Mouse (Mus musculus) MEL (cell line): ENCODE data around the gene Sult5a1. TPM values are rescaled to one million over a fixed set of nuclear protein-coding genes. Genes with fewer than 3 reads are reported as not detected.

ENCODE experiments used
- DNase-seq: peaks from one replicate; pipeline ENCODE4 v3.0.0; 2011; ENCODE audit warnings: low read depth, low spot score
- H3K27ac ChIP-seq: 2 replicates; pipeline ENCODE4 v1.5.1; 2012; ENCODE audit warnings: low read depth, mild to moderate bottlenecking, control low read depth, low read length, moderate library complexity; ENCODE audit not compliant: control insufficient read depth
- H3K27me3 ChIP-seq, 2 experiments: fragments of 150-350 bp in 1 of 2; sonication (generic) in 1 of 2; 2 replicates each; pipeline ENCODE4 v1.6.1; 2012; ENCODE audit warnings: low read length in 2 of 2, mild to moderate bottlenecking in 2 of 2, improper control_type of control experiment in 1 of 2, moderate library complexity in 1 of 2; ENCODE audit not compliant: insufficient read depth in 2 of 2, control insufficient read depth in 1 of 2
- H3K36me3 ChIP-seq, 2 experiments: 2 replicates each; pipeline ENCODE4 v1.6.1; 2012 to 2014; ENCODE audit warnings: low read length in 2 of 2, improper control_type of control experiment in 1 of 2, inconsistent platforms in 1 of 2, mild to moderate bottlenecking in 1 of 2; ENCODE audit not compliant: insufficient read depth in 2 of 2, control insufficient read depth in 1 of 2
- H3K4me1 ChIP-seq, 2 experiments: fragments of 150-350 bp in 1 of 2; sonication (generic) in 1 of 2; 2 replicates each; pipeline ENCODE4 v1.6.1; 2012; ENCODE audit warnings: low read length in 2 of 2, improper control_type of control experiment in 1 of 2, mild to moderate bottlenecking in 1 of 2; ENCODE audit not compliant: insufficient read depth in 2 of 2, control insufficient read depth in 1 of 2
- H3K4me3 ChIP-seq, 2 experiments: fragments of 150-350 bp in 1 of 2; sonication (generic) in 1 of 2; 2 replicates each; pipeline ENCODE4 v1.5.1; 2012; ENCODE audit warnings: low read depth in 2 of 2, low read length in 2 of 2, mild to moderate bottlenecking in 2 of 2, moderate library complexity in 2 of 2, control low read depth in 1 of 2, improper control_type of control experiment in 1 of 2; ENCODE audit not compliant: control insufficient read depth in 1 of 2, insufficient read depth in 1 of 2
- H3K79me2 ChIP-seq: 2 replicates; pipeline ENCODE4 v1.6.1; 2012; ENCODE audit warnings: mild to moderate bottlenecking, low read length, moderate library complexity; ENCODE audit not compliant: control insufficient read depth, poor library complexity, insufficient read depth
- H3K9ac ChIP-seq: 2 replicates; pipeline ENCODE4 v1.6.1; 2012; ENCODE audit warnings: low read depth, mild to moderate bottlenecking, control low read depth, low read length, moderate library complexity; ENCODE audit not compliant: control insufficient read depth, poor library complexity, severe bottlenecking
- H3K9me3 ChIP-seq: fragments of 150-350 bp; sonication (generic); replicated peaks from 2 replicates; pipeline ENCODE4 v1.6.1; 2012; ENCODE audit warnings: mild to moderate bottlenecking, low read length, improper control_type of control experiment, moderate library complexity; ENCODE audit not compliant: insufficient read depth
- CHD1 ChIP-seq: IDR thresholded peaks from 2 replicates; pipeline ENCODE4 v1.6.1; 2012; ENCODE audit warnings: low read depth, mild to moderate bottlenecking, inconsistent platforms, low read length, improper control_type of control experiment
- CTCF ChIP-seq, 3 experiments: IDR thresholded peaks in 2 of 3; conservative IDR thresholded peaks in 1 of 3; 2 replicates each; pipeline ENCODE4 v1.5.1; 2011 to 2012; ENCODE audit warnings: low read length in 3 of 3, low read depth in 2 of 3, mild to moderate bottlenecking in 2 of 3, improper control_type of control experiment in 1 of 3, inconsistent platforms in 1 of 3, mixed read lengths in 1 of 3, moderate library complexity in 1 of 3; ENCODE audit not compliant: control insufficient read depth in 1 of 3, insufficient read depth in 1 of 3, poor library complexity in 1 of 3, severe bottlenecking in 1 of 3
- E2F4 ChIP-seq: IDR thresholded peaks from 2 replicates; pipeline ENCODE4 v1.6.1; 2011; ENCODE audit warnings: low read depth, low read length, improper control_type of control experiment, borderline replicate concordance
- GATA1 ChIP-seq: IDR thresholded peaks from 2 replicates; pipeline ENCODE4 v1.6.1; 2011; ENCODE audit warnings: low read depth, low read length, improper control_type of control experiment
- JUND ChIP-seq: IDR thresholded peaks from 2 replicates; pipeline ENCODE4 v1.6.1; 2011; ENCODE audit warnings: low read depth, mild to moderate bottlenecking, improper control_type of control experiment, low read length
- MAZ ChIP-seq: IDR thresholded peaks from 2 replicates; pipeline ENCODE4 v1.6.1; 2012; ENCODE audit warnings: low read depth, mild to moderate bottlenecking, inconsistent platforms, low read length, improper control_type of control experiment
- MXI1 ChIP-seq: IDR thresholded peaks from 2 replicates; pipeline ENCODE4 v1.6.1; 2011; ENCODE audit warnings: mild to moderate bottlenecking, low read depth, low read length, improper control_type of control experiment
- NRF1 ChIP-seq: IDR thresholded peaks from 2 replicates; pipeline ENCODE4 v1.6.1; 2014; ENCODE audit warnings: low read depth, mild to moderate bottlenecking, inconsistent platforms, low read length, improper control_type of control experiment, moderate library complexity; ENCODE audit not compliant: poor library complexity, insufficient read depth, severe bottlenecking
- POLR2AphosphoS2 ChIP-seq: IDR thresholded peaks from 2 replicates; pipeline ENCODE4 v1.6.1; 2011; ENCODE audit warnings: low read length, improper control_type of control experiment
- POLR2AphosphoS5 ChIP-seq: IDR thresholded peaks from 2 replicates; pipeline ENCODE4 v1.6.1; 2012; ENCODE audit warnings: low read depth, borderline replicate concordance, mild to moderate bottlenecking, inconsistent platforms, low read length, moderate library complexity, mixed read lengths
- RAD21 ChIP-seq: IDR thresholded peaks from 2 replicates; pipeline ENCODE4 v1.6.1; 2011; ENCODE audit warnings: mild to moderate bottlenecking, low read depth, low read length, improper control_type of control experiment
- SIN3A ChIP-seq: IDR thresholded peaks from 2 replicates; pipeline ENCODE4 v1.6.1; 2012; ENCODE audit warnings: low read length, improper control_type of control experiment, inconsistent platforms
- SMC3 ChIP-seq: IDR thresholded peaks from 2 replicates; pipeline ENCODE4 v1.6.1; 2011; ENCODE audit warnings: low read depth, low read length, improper control_type of control experiment
- TAL1 ChIP-seq: IDR thresholded peaks from 2 replicates; pipeline ENCODE4 v1.6.1; 2012; ENCODE audit warnings: mild to moderate bottlenecking, inconsistent platforms, low read length, moderate library complexity, mixed read lengths
- TBP ChIP-seq: IDR thresholded peaks from 2 replicates; pipeline ENCODE4 v1.8.0; 2011; ENCODE audit warnings: low read depth, low read length, improper control_type of control experiment
- TCF12 ChIP-seq: IDR thresholded peaks from 2 replicates; pipeline ENCODE4 v1.6.1; 2014; ENCODE audit warnings: low read depth, mild to moderate bottlenecking, inconsistent platforms, low read length, improper control_type of control experiment, moderate library complexity
- UBTF ChIP-seq: IDR thresholded peaks from 2 replicates; pipeline ENCODE4 v1.6.1; 2012; ENCODE audit warnings: low read depth, mild to moderate bottlenecking, inconsistent platforms, low read length, improper control_type of control experiment, moderate library complexity, borderline replicate concordance; ENCODE audit not compliant: insufficient read depth
- USF2 ChIP-seq, 2 experiments: IDR thresholded peaks; 2 replicates each; pipeline ENCODE4 v1.6.1; 2011 to 2012; ENCODE audit warnings: improper control_type of control experiment in 2 of 2, low read length in 2 of 2, borderline replicate concordance in 1 of 2, inconsistent platforms in 1 of 2, low read depth in 1 of 2, mild to moderate bottlenecking in 1 of 2; ENCODE audit not compliant: insufficient read depth in 1 of 2
- ZC3H11A ChIP-seq: IDR thresholded peaks from 2 replicates; pipeline ENCODE4 v1.6.1; 2012; ENCODE audit warnings: low read depth, mild to moderate bottlenecking, inconsistent platforms, low read length, improper control_type of control experiment
- ZKSCAN1 ChIP-seq: IDR thresholded peaks from 2 replicates; pipeline ENCODE4 v1.6.1; 2012; ENCODE audit warnings: low read depth, mild to moderate bottlenecking, inconsistent platforms, low read length, improper control_type of control experiment, moderate library complexity
- polyA plus RNA-seq, 2 experiments: library from polyadenylated mRNA; stranded (reverse) in 1 of 2; unstranded in 1 of 2; fragments of >175 nt in 1 of 2; fragments of >200 nt in 1 of 2; gene quantifications; 2 replicates each; pipeline versions ENCODE4 v1.2.1 to v1.2.4; 2012; ENCODE audit warnings: low replicate concordance in 2 of 2, low read depth in 1 of 2; ENCODE audit not compliant: insufficient read length in 2 of 2, insufficient read depth in 1 of 2, missing spikeins in 1 of 2
- total RNA-seq: library from RNA; depleted of rRNA; stranded (reverse); fragments of 300-350 nt; gene quantifications from 2 replicates; pipeline ENCODE4 v1.2.3, GENCODE M21; 2012

Sult5a1 gene
- total and polyA plus RNA-seq, 3 experiments, result 0.15 TPM; not detected in 2

GRCm38 (mm10) chr8:123132953-123133352 lies 25.2 kb downstream of the Sult5a1 start:
- Histone ChIP-seq H3K9ac (no peak overlapping the region), H3K27me3 (no peaks in the 10 kb centered on the region), H3K27ac (no peak overlapping the region), H3K4me1 (no peaks in the 10 kb centered on the region), H3K9me3 (no peaks in the 10 kb centered on the region), H3K36me3 (no peaks in the 10 kb centered on the region), H3K4me3 (no peak overlapping the region), H3K79me2 (no peaks in the 10 kb centered on the region)
- peak; percentile 31 for DNase-seq
- no peak for TF ChIP-seq MXI1
- TF ChIP-seq ZC3H11A, result peak; percentile 15; the same call in 1 of the 2 replicates
- TF ChIP-seq E2F4, result no peak
- TF ChIP-seq CHD1, result no peak
- no peak for TF ChIP-seq ZKSCAN1
- no peak for TF ChIP-seq JUND
- TF ChIP-seq RAD21, result peak; percentile 38
- no peak for TF ChIP-seq POLR2AphosphoS2
- no peak for TF ChIP-seq TAL1
- no peak for TF ChIP-seq TCF12
- TF ChIP-seq POLR2AphosphoS5, result no peak
- TF ChIP-seq SIN3A, result no peak
- peak; percentile 40 to 51 (median 48) for TF ChIP-seq CTCF (IDR thresholded peaks at IDR 0.05 in 2 of 3, conservative IDR thresholded peaks at IDR 0.05 in 1 of 3; ENCODE audit: control insufficient read depth in 1 of 3, insufficient read depth in 1 of 3, low read depth in 2 of 3, low read length in 3 of 3, poor library complexity in 1 of 3, severe bottlenecking in 1 of 3)
- TF ChIP-seq MAZ, result no peak
- no peak for TF ChIP-seq USF2 (IDR thresholded peaks at IDR 0.05; ENCODE audit: borderline replicate concordance in 1 of 2, insufficient read depth in 1 of 2, low read depth in 1 of 2, low read length in 2 of 2)
- no peak for TF ChIP-seq NRF1
- no peak for TF ChIP-seq TBP
- TF ChIP-seq SMC3, result peak; percentile 36

- H3K27ac ChIP-seq, result no peak overlapping the region
- no peaks in the 10 kb centered on the region for H3K36me3 ChIP-seq
- H3K79me2 ChIP-seq, result no peaks in the 10 kb centered on the region
- no peaks in the 10 kb centered on the region for H3K27me3 ChIP-seq
- H3K4me1 ChIP-seq, result no peaks in the 10 kb centered on the region
- no peak for DNase-seq
- TF ChIP-seq GATA1 (no peak), CHD1 (no peak), JUND (no peak), ZKSCAN1 (no peak), UBTF (no peak)
- TF ChIP-seq, all 39 proteins: peak for 0
- Histone ChIP-seq H3K9ac (no peak overlapping the region), H3K4me3 (no peak overlapping the region), H3K9me3 (no peaks in the 10 kb centered on the region)
Observed at GRCm38 (mm10) chr8:123131041-123131440, 27.1 kb downstream of the Sult5a1 start.
